Mouse (Mus musculus) liver, embryonic 12.5 days (tissue): Measurements from ENCODE around the gene Mgat4a. TPM values are rescaled to one million over a fixed set of nuclear protein-coding genes. Genes with fewer than 3 reads are reported as not detected.
"Not testable (repeated sequence)": the region's sequence is repeated elsewhere in the genome, so short reads cannot be mapped to it uniquely, and the experiment has no call there.

Source experiments
- ATAC-seq: fragments of 200-750 bp; cut with Nextera tagmentation; 2 replicates; pipeline ENCODE4 v1.8.0; 2017; ENCODE audit warnings: moderate number of reproducible peaks, mild to moderate bottlenecking, moderate library complexity
- H3K27ac ChIP-seq: fragments of 300-500 bp; sonication (generic); 2 replicates; pipeline ENCODE4 v1.5.1; 2016; ENCODE audit warnings: mild to moderate bottlenecking
- H3K27me3 ChIP-seq: fragments of 300-500 bp; sonication (generic); replicated peaks from 2 replicates; pipeline ENCODE4 v1.6.1; 2016; ENCODE audit warnings: mild to moderate bottlenecking, moderate library complexity
- H3K36me3 ChIP-seq: fragments of 300-500 bp; sonication (generic); 2 replicates; pipeline ENCODE4 v1.6.1; 2016; ENCODE audit warnings: mild to moderate bottlenecking, moderate library complexity
- H3K4me1 ChIP-seq: fragments of 300-500 bp; sonication (generic); 2 replicates; pipeline ENCODE4 v1.6.1; 2016
- H3K4me2 ChIP-seq: fragments of 300-500 bp; sonication (generic); 2 replicates; pipeline ENCODE4 v1.6.1; 2016; ENCODE audit warnings: mild to moderate bottlenecking, moderate library complexity
- H3K4me3 ChIP-seq: fragments of 300-500 bp; sonication (generic); 2 replicates; pipeline ENCODE4 v1.5.1; 2016; ENCODE audit warnings: mild to moderate bottlenecking, moderate library complexity
- H3K9ac ChIP-seq: fragments of 300-500 bp; sonication (generic); 2 replicates; pipeline ENCODE4 v1.6.1; 2016; ENCODE audit warnings: mild to moderate bottlenecking, moderate library complexity
- H3K9me3 ChIP-seq: fragments of 300-500 bp; sonication (generic); replicated peaks from 2 replicates; pipeline ENCODE4 v1.6.1; 2016; ENCODE audit warnings: mild to moderate bottlenecking, moderate library complexity
- WGBS: fragments of 180-500 bp; shearing (Covaris S2); methylation state at CpG from one replicate; pipeline ENCODE4 v1.1.7; 2016; ENCODE audit not compliant: insufficient replicate concordance; 5-methylcytosine and 5-hydroxymethylcytosine counted together
- polyA plus RNA-seq: library from polyadenylated mRNA; unstranded; fragments of >200 nt; fragmentation: Nextera tagmentation; extraction: Ambion mirVana; gene quantifications from 2 replicates; pipeline ENCODE4 v1.2.1, GENCODE M21; 2016

Gene Mgat4a
- polyA plus RNA-seq, 1 experiment from 2014 or later, result 1.3 TPM

DNA sequence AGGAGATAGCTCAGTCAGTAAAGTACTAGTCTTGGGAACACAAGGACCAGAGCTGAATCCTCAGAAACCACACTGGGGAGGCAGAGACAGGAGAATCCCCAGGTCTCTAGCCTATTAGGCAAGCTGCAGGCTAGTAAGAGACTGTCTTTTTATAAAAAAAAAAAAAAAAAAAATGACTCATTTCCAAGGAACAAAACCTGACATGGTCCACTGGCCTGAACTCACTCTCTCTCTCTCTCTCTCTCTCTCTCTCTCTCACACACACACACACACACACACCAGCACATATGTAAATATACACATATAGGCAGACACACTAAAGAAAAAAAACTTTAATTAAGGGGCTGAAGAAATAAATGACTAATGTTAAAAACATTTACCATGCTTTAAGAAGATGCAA, 14.6 kb downstream of the Mgat4a start:
- Histone ChIP-seq H3K4me2 (no peak overlapping the region), H3K9me3 (no peaks in the 10 kb centered on the region), H3K4me1 (peaks cover 18% of the 10 kb centered on the region), H3K27me3 (no peaks in the 10 kb centered on the region), H3K4me3 (no peak overlapping the region), H3K27ac (no peak overlapping the region), H3K9ac (no peak overlapping the region), H3K36me3 (no peaks in the 10 kb centered on the region)
- no peak for ATAC-seq

DNA sequence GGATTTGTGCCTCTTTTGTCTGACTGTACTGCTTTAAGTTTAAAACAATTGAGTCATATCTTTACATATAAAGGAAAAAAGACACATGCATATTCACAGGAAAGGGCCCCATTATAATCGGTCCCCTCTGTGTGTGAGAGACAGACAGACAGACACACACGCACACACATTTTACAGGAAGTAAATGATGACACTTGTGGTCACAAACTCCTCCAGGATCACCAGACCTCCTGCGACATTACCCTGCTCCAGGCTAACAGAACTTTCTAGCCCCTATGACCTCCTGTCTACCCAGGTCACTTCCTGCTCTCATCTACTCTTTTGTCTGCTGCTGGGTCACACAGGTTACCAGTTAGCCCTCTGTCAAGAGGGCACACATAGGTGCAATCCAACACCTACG, 16.1 kb downstream of the Mgat4a start:
- no peak overlapping the region for H3K27ac ChIP-seq
- H3K36me3 ChIP-seq, result no peaks in the 10 kb centered on the region
- no peak overlapping the region for H3K4me3 ChIP-seq
- no peaks in the 10 kb centered on the region for H3K9me3 ChIP-seq
- no peak overlapping the region for H3K9ac ChIP-seq
- H3K27me3 ChIP-seq, result no peaks in the 10 kb centered on the region
- WGBS, result 49% methylated on average over 4 of the region's 4 CpGs
- ATAC-seq, result no peak
- peaks cover 18% of the 10 kb centered on the region for H3K4me1 ChIP-seq
- no peak overlapping the region for H3K4me2 ChIP-seq

GRCm38 (mm10) chr1:37524122-37524521, 16.7 kb downstream of the Mgat4a start:
- H3K27ac ChIP-seq, H3K4me2 ChIP-seq, H3K9ac ChIP-seq, H3K36me3 ChIP-seq, ATAC-seq, H3K9me3 ChIP-seq, H3K27me3 ChIP-seq, H3K4me3 ChIP-seq: not testable (repeated sequence)
- H3K4me1 ChIP-seq, result peaks cover 18% of the 10 kb centered on the region
- 68% methylated on average over 4 of the region's 4 CpGs for WGBS

DNA sequence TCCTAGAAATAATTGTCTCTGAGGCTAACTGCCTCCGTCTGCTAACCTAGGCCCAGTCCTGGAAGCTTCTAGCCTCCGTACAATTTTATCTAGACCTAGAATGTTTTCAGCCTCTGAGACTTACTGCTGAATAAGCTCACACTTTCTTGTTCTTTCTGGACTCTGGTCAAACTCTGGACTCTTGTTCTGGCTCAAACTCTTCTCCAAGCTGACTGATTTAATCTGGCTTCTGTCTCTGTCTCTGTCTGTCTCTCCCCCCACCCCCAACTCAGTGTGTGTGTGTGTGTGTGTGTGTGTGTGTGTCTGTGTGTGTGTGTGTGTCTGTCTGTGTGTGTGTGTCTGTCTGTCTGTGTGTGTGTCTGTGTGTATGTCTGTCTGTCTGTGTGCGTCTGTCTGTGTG, 17.3 kb downstream of the Mgat4a start:
- H3K27ac ChIP-seq, H3K4me3 ChIP-seq, H3K4me2 ChIP-seq, H3K36me3 ChIP-seq, H3K27me3 ChIP-seq, ATAC-seq, H3K9ac ChIP-seq, H3K9me3 ChIP-seq: not testable (repeated sequence)
- H3K4me1 ChIP-seq, result peaks cover 19% of the 10 kb centered on the region
- 84% methylated on average over 3 of the region's 3 CpGs for WGBS

DNA sequence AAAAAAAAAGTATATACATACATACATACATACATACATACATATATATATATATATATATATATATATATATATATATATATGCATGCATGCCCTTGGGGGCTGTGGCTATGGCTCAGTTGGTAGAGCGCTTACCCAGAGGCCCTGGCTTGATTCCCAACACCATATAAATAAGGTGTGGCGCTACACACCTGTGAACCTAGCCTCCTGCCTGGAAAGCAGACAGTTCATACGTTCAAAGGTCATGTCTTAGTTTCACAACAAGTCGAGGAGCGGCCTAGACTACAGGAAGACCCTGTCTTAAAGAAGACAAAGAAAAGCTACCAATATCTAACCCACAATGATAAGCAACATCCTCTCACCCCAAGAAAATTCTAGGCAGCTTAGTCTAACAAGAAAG, 18.7 kb downstream of the Mgat4a start:
- Histone ChIP-seq H3K27me3 (no peaks in the 10 kb centered on the region), H3K27ac (no peak overlapping the region), H3K4me2 (no peak overlapping the region), H3K4me1 (peaks cover 25% of the 10 kb centered on the region), H3K36me3 (no peaks in the 10 kb centered on the region), H3K9ac (no peak overlapping the region), H3K4me3 (no peak overlapping the region), H3K9me3 (no peaks in the 10 kb centered on the region)
- ATAC-seq, result no peak
- WGBS, result 56% methylated on average over 5 of the region's 5 CpGs

DNA sequence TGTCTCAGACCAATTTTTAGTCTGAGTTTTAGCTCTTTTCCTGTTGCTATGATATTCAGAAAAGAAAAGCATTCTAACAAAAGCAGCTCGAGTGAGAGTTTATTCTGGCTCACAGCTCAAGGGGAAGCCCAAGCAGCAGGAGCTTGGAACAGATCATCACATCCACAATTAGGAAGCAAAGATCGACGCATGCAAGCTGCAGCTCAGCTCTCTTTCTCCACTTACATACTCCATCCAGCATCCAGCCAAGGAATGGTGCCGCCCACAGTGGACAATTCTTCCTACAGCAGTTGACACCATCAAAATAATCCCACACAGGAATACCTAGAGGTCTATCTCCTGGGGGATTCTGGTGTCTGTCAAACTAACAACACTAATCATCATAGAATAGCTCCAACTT, 22.0 kb downstream of the Mgat4a start:
- Histone ChIP-seq H3K4me3 (no peak overlapping the region), H3K27me3 (no peaks in the 10 kb centered on the region), H3K27ac (no peak overlapping the region), H3K9me3 (no peaks in the 10 kb centered on the region), H3K4me1 (peaks cover 9% of the 10 kb centered on the region), H3K9ac (no peak overlapping the region), H3K36me3 (no peaks in the 10 kb centered on the region), H3K4me2 (no peak overlapping the region)
- WGBS, result 78% methylated on average over 4 of the region's 4 CpGs
- ATAC-seq, result no peak

GRCm38 (mm10) chr1:37518124-37518720, 22.6 kb downstream of the Mgat4a start:
- Histone ChIP-seq H3K36me3 (no peaks in the 10 kb centered on the region), H3K4me2 (no peak overlapping the region), H3K4me1 (peaks cover 12% of the 10 kb centered on the region; the same call in 1 of the 2 replicates), H3K4me3 (no peak overlapping the region), H3K27ac (no peak overlapping the region), H3K27me3 (no peaks in the 10 kb centered on the region), H3K9me3 (no peaks in the 10 kb centered on the region), H3K9ac (no peak overlapping the region)
- WGBS, result 66% methylated on average over 4 of the region's 4 CpGs
- no peak for ATAC-seq

DNA sequence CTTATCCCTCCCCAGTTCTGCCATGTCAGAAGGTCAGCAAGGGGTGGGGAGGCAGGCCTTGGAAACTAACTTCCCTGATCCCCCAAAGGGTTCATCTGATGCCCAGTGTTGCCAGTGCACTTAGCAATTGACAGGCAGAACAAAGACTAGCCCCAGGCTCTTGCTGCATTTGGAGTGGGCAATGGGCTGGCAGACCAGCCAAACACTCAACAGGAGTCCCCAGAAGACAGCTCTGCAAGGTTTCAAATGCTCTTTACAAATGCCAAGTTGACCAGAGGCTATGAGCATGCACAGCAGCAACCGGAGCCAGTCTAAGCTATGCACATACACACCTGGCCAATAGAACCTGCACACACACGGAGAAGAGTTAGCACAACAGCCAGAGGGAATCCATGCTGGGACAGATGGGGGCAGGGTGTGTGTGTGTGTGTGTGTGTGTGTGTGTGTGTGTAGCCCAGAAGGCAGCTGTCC, 27.8 kb downstream of the Mgat4a start:
- Histone ChIP-seq H3K9ac (no peak overlapping the region), H3K27ac (no peak overlapping the region), H3K4me3 (no peak overlapping the region)

DNA sequence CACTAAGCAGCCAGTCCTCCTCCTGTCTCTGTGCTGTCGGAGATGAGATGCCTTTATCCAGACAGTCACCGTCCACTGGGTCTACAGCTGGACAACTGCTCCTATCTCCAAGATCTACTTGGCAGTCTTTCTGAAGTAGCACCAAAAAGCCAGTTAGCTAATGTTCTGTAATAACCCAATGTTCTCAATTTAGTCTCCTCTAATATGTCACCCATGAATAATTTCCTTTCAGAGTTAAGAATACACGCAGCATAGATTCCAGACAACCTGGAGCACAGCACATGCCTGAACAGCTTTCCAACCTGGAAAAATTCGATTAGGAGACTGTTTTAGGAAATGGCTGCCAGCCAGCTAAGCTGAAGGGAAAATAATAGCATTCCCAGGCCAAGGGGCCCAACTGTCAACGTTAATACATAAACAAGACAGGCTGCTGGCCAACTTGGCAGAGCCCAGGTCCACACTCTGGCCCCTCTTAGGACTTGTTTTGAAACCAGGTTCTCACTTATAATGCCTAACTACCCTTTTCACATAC, 28.6 kb downstream of the Mgat4a start:
- no peak overlapping the region for H3K27ac ChIP-seq
- no peaks in the 10 kb centered on the region for H3K36me3 ChIP-seq
- 0 out of 2 replicates have a peak, but pooled peaks cover 14% of the 10 kb centered on the region for H3K4me1 ChIP-seq
- H3K27me3 ChIP-seq, result no peaks in the 10 kb centered on the region
- H3K4me2 ChIP-seq, result no peak overlapping the region
- 56% methylated on average over 5 of the region's 5 CpGs for WGBS
- H3K9me3 ChIP-seq, result no peaks in the 10 kb centered on the region
- no peak overlapping the region for H3K9ac ChIP-seq
- ATAC-seq, result no peak
- H3K4me3 ChIP-seq, result no peak overlapping the region

More for the DNA sequence above, 27.8 kb downstream of the Mgat4a start:
- ATAC-seq, result no peak
- Histone ChIP-seq H3K4me2 (no peak overlapping the region), H3K36me3 (no peaks in the 10 kb centered on the region), H3K4me1 (peaks cover 15% of the 10 kb centered on the region; the same call in 1 of the 2 replicates), H3K9me3 (no peaks in the 10 kb centered on the region), H3K27me3 (no peaks in the 10 kb centered on the region)
- WGBS, result 81% methylated on average over 2 of the region's 2 CpGs

- Histone ChIP-seq H3K27ac (no peak overlapping the region), H3K36me3 (no peaks in the 10 kb centered on the region), H3K9ac (no peak overlapping the region), H3K4me2 (no peak overlapping the region), H3K4me1 (0 out of 2 replicates have a peak, but pooled peaks cover 14% of the 10 kb centered on the region), H3K27me3 (no peaks in the 10 kb centered on the region), H3K9me3 (peaks cover 7% of the 10 kb centered on the region; the same call in 1 of the 2 replicates), H3K4me3 (no peak overlapping the region)
- 72% methylated on average over 3 of the region's 3 CpGs for WGBS
- ATAC-seq, result no peak
Observed at GRCm38 (mm10) chr1:37510193-37510592, 30.6 kb downstream of the Mgat4a start.

- Histone ChIP-seq H3K36me3 (no peaks in the 10 kb centered on the region), H3K9me3 (peaks cover 7% of the 10 kb centered on the region; the same call in 1 of the 2 replicates), H3K4me3 (no peak overlapping the region), H3K27me3 (no peaks in the 10 kb centered on the region), H3K27ac (no peak overlapping the region), H3K9ac (no peak overlapping the region), H3K4me1 (peaks cover 14% of the 10 kb centered on the region; the same call in 1 of the 2 replicates), H3K4me2 (no peak overlapping the region)
- 64% methylated on average over 5 of the region's 5 CpGs for WGBS
- no peak for ATAC-seq
Observed at GRCm38 (mm10) chr1:37509437-37509836, 31.4 kb downstream of the Mgat4a start.

DNA sequence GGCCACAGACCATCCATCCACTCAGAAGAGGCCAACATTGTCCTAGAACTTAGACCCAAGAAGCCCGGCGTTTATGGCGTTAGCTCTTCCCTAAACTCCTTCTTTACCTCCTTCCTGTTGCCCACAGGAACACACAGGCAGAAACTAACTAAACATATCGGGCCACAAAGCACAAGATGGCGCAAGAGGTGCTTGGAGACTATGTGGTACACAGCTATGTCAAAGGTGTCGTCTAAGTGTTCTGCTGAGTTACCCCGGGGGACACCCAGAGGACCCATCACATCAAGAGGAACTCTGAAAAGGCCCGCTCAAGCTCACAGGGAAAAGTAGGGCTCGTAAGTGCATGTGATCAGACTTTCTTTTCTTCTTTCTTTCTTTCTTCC, 35.5 kb downstream of the Mgat4a start:
- ATAC-seq, result no peak
- H3K36me3 ChIP-seq, result no peaks in the 10 kb centered on the region
- H3K27ac ChIP-seq, result no peak overlapping the region
- H3K9me3 ChIP-seq, result peaks cover 7% of the 10 kb centered on the region; the same call in 1 of the 2 replicates
- H3K27me3 ChIP-seq, result no peaks in the 10 kb centered on the region
- H3K9ac ChIP-seq, result no peak overlapping the region
- WGBS, result 73% methylated on average over 9 of the region's 9 CpGs
- peaks cover 13% of the 10 kb centered on the region for H3K4me1 ChIP-seq
- no peak overlapping the region for H3K4me3 ChIP-seq
- H3K4me2 ChIP-seq, result no peak overlapping the region
